Mouse (Mus musculus): ENCODE measurements around the gene Olfr1140. TPM values are rescaled to one million over a fixed set of nuclear protein-coding genes. Genes with fewer than 3 reads are reported as not detected.

Olfr1140 gene
- polyA plus RNA-seq, 1 experiment, result not detected

- Histone ChIP-seq H3K27ac (ENCODE audit: insufficient read depth, low read length) (no peak within 1 kb of the TSS), H3K9ac (ENCODE audit: low read depth, poor library complexity, severe bottlenecking) (no peak within 1 kb of the TSS), H3K9me3 (replicated peaks; ENCODE audit: control insufficient read depth, insufficient read depth, low read length, poor library complexity, severe bottlenecking) (no peaks in the 10 kb centered on the region), H3K4me1 (ENCODE audit: control insufficient read depth, insufficient read depth, low read length) (no peaks in the 10 kb centered on the region), H3K27me3 (ENCODE audit: control insufficient read depth, insufficient read depth, low read length, poor library complexity, severe bottlenecking) (no peaks in the 10 kb centered on the region), H3K36me3 (ENCODE audit: control insufficient read depth, insufficient read depth, low read length, poor library complexity, severe bottlenecking) (no peaks in the 10 kb centered on the region), H3K4me3 (ENCODE audit: low read depth, low read length) (no peak within 1 kb of the TSS)
- no peak for TF ChIP-seq POLR2A (IDR thresholded peaks at IDR 0.05; ENCODE audit: insufficient read depth, low read length)
- TF ChIP-seq EP300 (IDR thresholded peaks at IDR 0.05; ENCODE audit: insufficient read depth, low read depth, low read length), result no peak
- TF ChIP-seq CTCF (IDR thresholded peaks at IDR 0.05; ENCODE audit: low read depth, low read length), result no peak
These were observed 35.6 kb downstream of the Olfr1140 start, which contains the start of gene Olfr152 for GRCm38 (mm10) chr2:87779183-87779582. TSS of gene Olfr152 (plus strand) at chr2:87779483.

Other genes with a start within 250 kb of the Olfr1140 start
- gene Pramel7, start 246.7 kb upstream of the Olfr1140 start, polyA plus RNA-seq (2011; ENCODE audit: insufficient read depth, insufficient read length, low read depth, missing spikeins), result not detected in 2 replicates
- 0.76 and 1.4 TPM in 2 replicates for gene Pramel6, start 237.2 kb upstream of the Olfr1140 start, polyA plus RNA-seq (2011; ENCODE audit: insufficient read depth, insufficient read length, low read depth, missing spikeins)
- not detected in 2 replicates for gene Olfr153, start 212.0 kb upstream of the Olfr1140 start, polyA plus RNA-seq (2011; ENCODE audit: insufficient read depth, insufficient read length, low read depth, missing spikeins)
- gene Olfr1128, start 198.2 kb upstream of the Olfr1140 start, polyA plus RNA-seq (2011; ENCODE audit: insufficient read depth, insufficient read length, low read depth, missing spikeins), result not detected in 2 replicates
- gene Olfr1129, start 169.8 kb upstream of the Olfr1140 start, polyA plus RNA-seq (2011; ENCODE audit: insufficient read depth, insufficient read length, low read depth, missing spikeins), result not detected in 2 replicates
- gene Olfr1130, start 137.5 kb upstream of the Olfr1140 start, polyA plus RNA-seq (2011; ENCODE audit: insufficient read depth, insufficient read length, low read depth, missing spikeins), result not detected in 2 replicates
- gene Olfr1131, start 116.6 kb upstream of the Olfr1140 start, polyA plus RNA-seq (2011; ENCODE audit: insufficient read depth, insufficient read length, low read depth, missing spikeins), result not detected in 2 replicates
- gene Olfr1132, start 106.2 kb upstream of the Olfr1140 start, polyA plus RNA-seq (2011; ENCODE audit: insufficient read depth, insufficient read length, low read depth, missing spikeins), result not detected in 2 replicates
- gene Olfr1133, start 96.4 kb upstream of the Olfr1140 start, polyA plus RNA-seq (2011; ENCODE audit: insufficient read depth, insufficient read length, low read depth, missing spikeins), result not detected in 2 replicates
- not detected in 2 replicates for gene Olfr1134, start 85.3 kb upstream of the Olfr1140 start, polyA plus RNA-seq (2011; ENCODE audit: insufficient read depth, insufficient read length, low read depth, missing spikeins)
- not detected in 2 replicates for gene Olfr1135, start 70.1 kb upstream of the Olfr1140 start, polyA plus RNA-seq (2011; ENCODE audit: insufficient read depth, insufficient read length, low read depth, missing spikeins)
- gene Olfr1136, start 49.8 kb upstream of the Olfr1140 start, polyA plus RNA-seq (2011; ENCODE audit: insufficient read depth, insufficient read length, low read depth, missing spikeins), result not detected in 2 replicates
- not detected in 2 replicates for gene Olfr1137, start 30.6 kb upstream of the Olfr1140 start, polyA plus RNA-seq (2011; ENCODE audit: insufficient read depth, insufficient read length, low read depth, missing spikeins)
- not detected in 2 replicates for gene Olfr1138, start 3.8 kb upstream of the Olfr1140 start, polyA plus RNA-seq (2011; ENCODE audit: insufficient read depth, insufficient read length, low read depth, missing spikeins)
- not detected in 2 replicates for gene Olfr1141, start 10.2 kb downstream of the Olfr1140 start, polyA plus RNA-seq (2011; ENCODE audit: insufficient read depth, insufficient read length, low read depth, missing spikeins)
- gene Olfr152, start 35.7 kb downstream of the Olfr1140 start, polyA plus RNA-seq (2011; ENCODE audit: insufficient read depth, insufficient read length, low read depth, missing spikeins), result not detected in 2 replicates
- not detected in 2 replicates for gene Olfr1143, start 56.8 kb downstream of the Olfr1140 start, polyA plus RNA-seq (2011; ENCODE audit: insufficient read depth, insufficient read length, low read depth, missing spikeins)
- not detected in 2 replicates for gene Olfr1145, start 66.1 kb downstream of the Olfr1140 start, polyA plus RNA-seq (2011; ENCODE audit: insufficient read depth, insufficient read length, low read depth, missing spikeins)
- gene Olfr1148, start 86.8 kb downstream of the Olfr1140 start, polyA plus RNA-seq (2011; ENCODE audit: insufficient read depth, insufficient read length, low read depth, missing spikeins), result not detected in 2 replicates
- not detected in 2 replicates for gene Olfr1150-ps1, start 100.2 kb downstream of the Olfr1140 start, polyA plus RNA-seq (2011; ENCODE audit: insufficient read depth, insufficient read length, low read depth, missing spikeins)
- gene Olfr1151, start 112.1 kb downstream of the Olfr1140 start, polyA plus RNA-seq (2011; ENCODE audit: insufficient read depth, insufficient read length, low read depth, missing spikeins), result not detected in 2 replicates
- gene Olfr1152, start 122.7 kb downstream of the Olfr1140 start, polyA plus RNA-seq (2011; ENCODE audit: insufficient read depth, insufficient read length, low read depth, missing spikeins), result not detected in 2 replicates
- not detected in 2 replicates for gene Olfr1153, start 151.2 kb downstream of the Olfr1140 start, polyA plus RNA-seq (2011; ENCODE audit: insufficient read depth, insufficient read length, low read depth, missing spikeins)
- not detected in 2 replicates for gene Olfr1154, start 161.4 kb downstream of the Olfr1140 start, polyA plus RNA-seq (2011; ENCODE audit: insufficient read depth, insufficient read length, low read depth, missing spikeins)
- not detected in 2 replicates for gene Olfr1155, start 201.4 kb downstream of the Olfr1140 start, polyA plus RNA-seq (2011; ENCODE audit: insufficient read depth, insufficient read length, low read depth, missing spikeins)
- gene Olfr1156, start 209.3 kb downstream of the Olfr1140 start, polyA plus RNA-seq (2011; ENCODE audit: insufficient read depth, insufficient read length, low read depth, missing spikeins), result not detected in 2 replicates
- gene Olfr1157, start 224.5 kb downstream of the Olfr1140 start, polyA plus RNA-seq (2011; ENCODE audit: insufficient read depth, insufficient read length, low read depth, missing spikeins), result not detected in 2 replicates
- not detected in 2 replicates for gene Olfr74, start 230.9 kb downstream of the Olfr1140 start, polyA plus RNA-seq (2011; ENCODE audit: insufficient read depth, insufficient read length, low read depth, missing spikeins)
- not detected in 2 replicates for gene Olfr1158, start 246.4 kb downstream of the Olfr1140 start, polyA plus RNA-seq (2011; ENCODE audit: insufficient read depth, insufficient read length, low read depth, missing spikeins)